Mouse (Mus musculus) hindbrain, postnatal 0 days (tissue): Measurements from ENCODE around the gene Dennd2a. TPM values are rescaled to one million over a fixed set of nuclear protein-coding genes. Genes with fewer than 3 reads are reported as not detected.
"Not testable (repeated sequence)": the region's sequence is repeated elsewhere in the genome, so short reads cannot be mapped to it uniquely, and the experiment has no call there.

Experiments used
- ATAC-seq: fragments of 200-750 bp; cut with Nextera tagmentation; 2 replicates; pipeline ENCODE4 v1.8.0; 2017; ENCODE audit warnings: mild to moderate bottlenecking, moderate TSS enrichment, moderate library complexity
- DNase-seq: peaks from one replicate; pipeline ENCODE4 v3.0.0-alpha.2; 2015; ENCODE audit warnings: low spot score
- H3K27ac ChIP-seq: fragments of 300-500 bp; sonication (generic); 2 replicates; pipeline ENCODE4 v1.5.1; 2014; ENCODE audit warnings: mild to moderate bottlenecking
- H3K27me3 ChIP-seq: fragments of 300-500 bp; sonication (generic); 2 replicates; pipeline ENCODE4 v1.6.1; 2014; ENCODE audit warnings: low read length, mixed read lengths; ENCODE audit not compliant: insufficient read depth
- H3K36me3 ChIP-seq: fragments of 300-500 bp; sonication (generic); 2 replicates; pipeline ENCODE4 v1.6.1; 2014; ENCODE audit warnings: low read length, mixed read lengths; ENCODE audit not compliant: insufficient read depth
- H3K4me1 ChIP-seq: fragments of 300-500 bp; sonication (generic); 2 replicates; pipeline ENCODE4 v1.6.1; 2014; ENCODE audit warnings: antibody characterized with exemption, low read length, mixed read lengths; ENCODE audit not compliant: insufficient read depth
- H3K4me2 ChIP-seq: fragments of 300-500 bp; sonication (generic); 2 replicates; pipeline ENCODE4 v1.6.1; 2014; ENCODE audit warnings: low read depth, mild to moderate bottlenecking, low read length, moderate library complexity, mixed read lengths
- H3K4me3 ChIP-seq: fragments of 300-500 bp; sonication (generic); 2 replicates; pipeline ENCODE4 v1.5.1; 2014; ENCODE audit warnings: low read length
- H3K9ac ChIP-seq: fragments of 300-500 bp; sonication (generic); replicated peaks from 2 replicates; pipeline ENCODE4 v1.6.1; 2014; ENCODE audit warnings: mild to moderate bottlenecking, low read length, moderate library complexity, mixed read lengths
- H3K9me3 ChIP-seq: fragments of 300-500 bp; sonication (generic); 2 replicates; pipeline ENCODE4 v1.6.1; 2016; ENCODE audit warnings: low read length, mixed read lengths
- CTCF ChIP-seq: IDR thresholded peaks from 2 replicates; pipeline ENCODE4 v1.5.1; 2016; ENCODE audit warnings: antibody characterized with exemption, control low read depth, low read depth
- WGBS: fragments of 180-500 bp; shearing (Covaris S2); extraction: QIAGEN DNeasy Blood & Tissue Kit; methylation state at CpG from one replicate; pipeline ENCODE4 v1.1.7; 2014; 5-methylcytosine and 5-hydroxymethylcytosine counted together
- polyA plus RNA-seq: library from polyadenylated mRNA; unstranded; fragments of >200 nt; fragmentation: Nextera tagmentation; extraction: Ambion mirVana; gene quantifications from 2 replicates; pipeline ENCODE4 v1.2.1, GENCODE M21; 2015
- total RNA-seq: library from RNA; depleted of rRNA; stranded (reverse); fragments of >200 nt; gene quantifications from 2 replicates; pipeline ENCODE4 v1.2.3, GENCODE M21; 2014; rRNA removed

Dennd2a gene
- total and polyA plus RNA-seq, 2 experiments from 2014 or later: 13.2 to 30.4 TPM

DNA sequence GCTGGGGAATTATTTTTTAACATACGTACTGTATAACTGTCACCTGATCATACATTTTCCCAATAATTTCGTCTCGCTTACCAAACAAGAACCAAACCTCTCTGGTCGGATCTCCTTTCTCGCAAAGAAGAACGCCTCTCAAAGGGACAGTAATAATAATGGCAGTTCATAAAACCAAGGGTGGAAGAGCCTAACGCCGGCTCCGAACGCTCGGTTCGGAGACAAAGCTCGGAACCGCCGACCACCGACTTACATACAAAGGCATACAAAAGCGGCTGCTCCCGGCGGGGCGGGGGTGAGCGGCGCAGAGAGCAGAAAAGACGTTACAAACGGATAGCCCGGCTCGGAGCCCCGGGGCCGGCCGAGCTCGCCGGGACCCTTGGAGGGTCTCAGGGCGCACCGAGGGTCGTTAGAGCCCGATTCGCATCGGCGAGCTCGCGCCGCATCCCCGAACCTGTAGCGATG is 138.2 kb downstream of the Dennd2a start:
- under 1% methylated on average over 43 of the region's 43 CpGs for WGBS
- no peaks in the 10 kb centered on the region; the same call in 1 of the 2 replicates for H3K4me1 ChIP-seq
- no peaks in the 10 kb centered on the region for H3K9me3 ChIP-seq
- TF ChIP-seq CTCF: no peak
- H3K4me2 ChIP-seq: peak overlapping the region; percentile 67
- ATAC-seq (no peak; the same call in 1 of the 2 replicates), DNase-seq (peak; percentile 65)
- no peaks in the 10 kb centered on the region for H3K27me3 ChIP-seq
- H3K9ac ChIP-seq: peak overlapping the region; percentile 97
- H3K27ac ChIP-seq: peak overlapping the region; percentile 96
- no peaks in the 10 kb centered on the region for H3K36me3 ChIP-seq
- H3K4me3 ChIP-seq: peak overlapping the region; percentile 97

DNA sequence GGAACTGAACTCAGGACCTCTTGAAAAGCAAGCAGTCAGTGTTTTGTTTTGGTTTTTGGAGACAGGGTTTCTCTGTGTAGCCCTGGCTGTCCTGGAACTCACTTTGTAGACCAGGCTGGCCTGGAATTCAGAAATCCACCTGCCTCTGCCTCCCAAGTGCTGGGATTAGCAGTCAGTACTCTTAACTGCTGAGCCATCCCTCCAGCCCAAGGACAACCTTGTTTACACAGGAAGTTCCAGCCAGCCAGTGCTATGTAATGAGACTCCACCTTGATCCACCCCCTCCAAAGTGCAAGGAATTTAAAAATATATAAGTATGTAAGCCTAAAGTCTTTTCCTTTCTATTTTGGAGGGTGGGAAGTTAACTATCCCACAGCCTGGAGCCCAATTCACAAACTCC is 141.0 kb downstream of the Dennd2a start:
- H3K4me3 ChIP-seq, H3K36me3 ChIP-seq, H3K4me2 ChIP-seq, H3K27me3 ChIP-seq, H3K27ac ChIP-seq, H3K9ac ChIP-seq, H3K4me1 ChIP-seq, ATAC-seq, H3K9me3 ChIP-seq, DNase-seq: not testable (repeated sequence)

DNA sequence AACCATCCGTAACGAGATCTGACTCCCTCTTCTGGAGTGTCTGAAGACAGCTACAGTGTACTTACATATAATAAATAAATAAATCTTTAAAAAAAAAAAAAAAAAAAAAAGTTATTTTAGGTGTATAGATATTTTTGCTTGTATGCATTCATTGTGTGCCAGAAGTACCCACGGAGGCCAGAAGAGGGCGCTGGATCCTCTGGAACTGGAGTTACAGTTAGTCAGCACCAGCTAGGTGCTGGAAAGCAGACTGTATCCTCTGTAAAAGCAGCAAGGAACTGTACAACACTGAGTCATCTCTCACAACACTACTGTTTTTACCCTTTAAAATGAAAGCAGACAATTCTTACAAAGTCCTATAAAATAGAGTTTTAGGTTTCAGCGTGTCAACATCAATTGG is 141.9 kb downstream of the Dennd2a start:
- Histone ChIP-seq H3K4me2 (no peak overlapping the region), H3K27ac (no peak overlapping the region), H3K9me3 (no peaks in the 10 kb centered on the region), H3K27me3 (no peaks in the 10 kb centered on the region), H3K9ac (no peak overlapping the region), H3K36me3 (no peaks in the 10 kb centered on the region), H3K4me1 (no peaks in the 10 kb centered on the region; the same call in 1 of the 2 replicates), H3K4me3 (no peak overlapping the region)
- ATAC-seq (no peak), DNase-seq (peak; percentile 80)
- WGBS: 56% methylated on average over 3 of the region's 5 CpGs
- peak; percentile 65 for TF ChIP-seq CTCF

DNA sequence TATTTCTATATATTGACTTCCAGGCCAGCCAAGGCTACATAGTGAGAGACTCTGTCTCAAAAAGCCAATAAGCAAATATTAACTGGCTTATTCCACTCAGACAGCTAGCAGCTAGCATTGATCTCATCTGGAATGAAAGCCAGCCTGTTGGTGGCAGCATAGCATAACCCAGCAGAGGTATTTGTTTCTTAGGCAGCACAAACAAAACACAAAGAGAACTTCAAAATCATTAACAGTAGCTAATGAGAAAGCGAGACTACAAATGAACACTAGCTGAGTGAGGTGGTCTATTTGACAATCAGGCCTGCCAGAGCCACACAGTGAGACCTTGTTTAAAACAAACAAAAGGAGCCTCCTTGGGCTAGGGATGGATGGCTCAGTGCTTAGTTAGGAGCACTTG is 143.6 kb downstream of the Dennd2a start:
- H3K4me3 ChIP-seq: no peak overlapping the region
- no peaks in the 10 kb centered on the region for H3K9me3 ChIP-seq
- no peak overlapping the region for H3K4me2 ChIP-seq
- H3K9ac ChIP-seq: no peak overlapping the region
- H3K27ac ChIP-seq: no peak overlapping the region; the same call in 1 of the 2 replicates
- DNase-seq (peak; percentile 56), ATAC-seq (no peak)
- TF ChIP-seq CTCF: peak; percentile 56
- no peaks in the 10 kb centered on the region for H3K27me3 ChIP-seq
- H3K36me3 ChIP-seq: 0 out of 2 replicates have a peak, but pooled peaks cover 5% of the 10 kb centered on the region
- no peaks in the 10 kb centered on the region; the same call in 1 of the 2 replicates for H3K4me1 ChIP-seq
- WGBS: 44% methylated on average over 1 of the region's 1 CpGs

Other genes with a start within 250 kb of the Dennd2a start
- 25.0 and 45.6 TPM in 2 replicates for gene Slc37a3, start 180.2 kb downstream of the Dennd2a start, total RNA-seq
- 46.2 and 48.2 TPM in 2 replicates for gene Slc37a3, start 180.2 kb downstream of the Dennd2a start, polyA plus RNA-seq
- 0.47 TPM in 1 of 2 replicates, not detected in the other for gene Rab19, start 176.7 kb downstream of the Dennd2a start, total RNA-seq
- 0.33 and 0.58 TPM in 2 replicates for gene Rab19, start 176.7 kb downstream of the Dennd2a start, polyA plus RNA-seq
- 212 and 244 TPM in 2 replicates for gene Mkrn1, start 137.4 kb downstream of the Dennd2a start, total RNA-seq
- 204 and 219 TPM in 2 replicates for gene Mkrn1, start 137.4 kb downstream of the Dennd2a start, polyA plus RNA-seq
- 14.8 and 18.8 TPM in 2 replicates for gene Adck2, start 16.0 kb upstream of the Dennd2a start, total RNA-seq
- gene Adck2, start 16.0 kb upstream of the Dennd2a start, polyA plus RNA-seq: 35.6 and 36.9 TPM in 2 replicates
- gene Gm42420, start 27.9 kb upstream of the Dennd2a start, total RNA-seq: not detected in 2 replicates
- gene Gm42420, start 27.9 kb upstream of the Dennd2a start, polyA plus RNA-seq: 1.3 and 2.5 TPM in 2 replicates
- gene Ndufb2, start 34.7 kb upstream of the Dennd2a start, total RNA-seq: 212 and 454 TPM in 2 replicates
- gene Ndufb2, start 34.7 kb upstream of the Dennd2a start, polyA plus RNA-seq: 664 and 698 TPM in 2 replicates
- gene Braf, start 167.6 kb upstream of the Dennd2a start, total RNA-seq: 37.7 and 49.6 TPM in 2 replicates
- 16.7 and 17.3 TPM in 2 replicates for gene Braf, start 167.6 kb upstream of the Dennd2a start, polyA plus RNA-seq